Mouse (Mus musculus) lung, embryonic 15.5 days (tissue): Measurements from ENCODE around the gene Dennd1b. TPM values are rescaled to one million over a fixed set of nuclear protein-coding genes. Genes with fewer than 3 reads are reported as not detected.
A peak's percentile ranks its signal among the peaks of the same experiment; 100 is the strongest.

Experiments
- ATAC-seq: fragments of 200-750 bp; cut with Nextera tagmentation; 2 replicates; pipeline ENCODE4 v1.8.0; 2017; ENCODE audit warnings: moderate number of reproducible peaks, borderline replicate concordance; ENCODE audit not compliant: low FRiP score, low TSS enrichment; ENCODE audit errors: extremely low read depth
- H3K27ac ChIP-seq: fragments of 300-500 bp; sonication (generic); 2 replicates; pipeline ENCODE4 v1.5.1; 2015; ENCODE audit warnings: moderate library complexity, mild to moderate bottlenecking, inconsistent platforms
- H3K27me3 ChIP-seq: fragments of 300-500 bp; sonication (generic); 2 replicates; pipeline ENCODE4 v1.6.1; 2015; ENCODE audit warnings: inconsistent platforms
- H3K36me3 ChIP-seq: fragments of 300-500 bp; sonication (generic); 2 replicates; pipeline ENCODE4 v1.6.1; 2015; ENCODE audit warnings: inconsistent platforms
- H3K4me1 ChIP-seq: fragments of 300-500 bp; sonication (generic); 2 replicates; pipeline ENCODE4 v1.6.1; 2015; ENCODE audit warnings: inconsistent platforms
- H3K4me2 ChIP-seq: fragments of 300-500 bp; sonication (generic); 2 replicates; pipeline ENCODE4 v1.6.1; 2015; ENCODE audit warnings: inconsistent platforms, mild to moderate bottlenecking, moderate library complexity
- H3K4me3 ChIP-seq: fragments of 300-500 bp; sonication (generic); 2 replicates; pipeline ENCODE4 v1.5.1; 2015; ENCODE audit warnings: mild to moderate bottlenecking, inconsistent platforms
- H3K9ac ChIP-seq: fragments of 300-500 bp; sonication (generic); 2 replicates; pipeline ENCODE4 v1.6.1; 2015; ENCODE audit warnings: inconsistent platforms
- H3K9me3 ChIP-seq: fragments of 300-500 bp; sonication (generic); 2 replicates; pipeline ENCODE4 v1.6.1; 2016; ENCODE audit warnings: inconsistent platforms
- WGBS: fragments of 180-500 bp; shearing (Covaris S2); methylation state at CpG from one replicate; pipeline ENCODE4 v1.1.7; 2015; 5-methylcytosine and 5-hydroxymethylcytosine counted together
- polyA plus RNA-seq: library from polyadenylated mRNA; unstranded; fragments of >200 nt; fragmentation: Nextera tagmentation; extraction: Ambion mirVana; gene quantifications from 2 replicates; pipeline ENCODE4 v1.2.1, GENCODE M21; 2015

Dennd1b gene
- polyA plus RNA-seq, 1 experiment from 2014 or later: 12.3 TPM

DNA sequence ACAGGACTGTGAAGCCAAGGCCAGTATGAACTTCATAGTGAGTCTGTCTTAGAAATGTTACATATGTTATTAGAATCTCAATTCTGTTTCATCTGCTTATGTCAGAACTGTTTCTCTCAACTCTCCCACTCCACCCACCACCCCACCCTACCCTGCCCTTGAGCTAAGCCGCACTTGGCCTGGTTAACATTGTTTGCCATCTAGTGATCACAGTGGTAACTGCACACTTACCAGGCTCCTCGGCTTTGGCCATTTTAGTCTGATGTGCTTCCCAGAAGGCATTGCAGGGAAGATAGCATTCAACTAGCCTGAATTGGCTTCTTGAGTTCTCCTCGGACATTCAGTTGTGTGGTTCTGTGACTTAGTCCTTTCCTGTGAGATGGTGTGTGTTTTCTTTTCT is 198.4 kb downstream of the Dennd1b start:
- 49% methylated on average over 3 of the region's 3 CpGs for WGBS
- Histone ChIP-seq H3K9ac (no peak overlapping the region), H3K4me2 (no peak overlapping the region), H3K9me3 (no peaks in the 10 kb centered on the region), H3K36me3 (no peaks in the 10 kb centered on the region), H3K27me3 (no peaks in the 10 kb centered on the region), H3K4me3 (no peak overlapping the region), H3K4me1 (peaks cover 7% of the 10 kb centered on the region; the same call in 1 of the 2 replicates), H3K27ac (no peak overlapping the region)
- no peak for ATAC-seq

DNA sequence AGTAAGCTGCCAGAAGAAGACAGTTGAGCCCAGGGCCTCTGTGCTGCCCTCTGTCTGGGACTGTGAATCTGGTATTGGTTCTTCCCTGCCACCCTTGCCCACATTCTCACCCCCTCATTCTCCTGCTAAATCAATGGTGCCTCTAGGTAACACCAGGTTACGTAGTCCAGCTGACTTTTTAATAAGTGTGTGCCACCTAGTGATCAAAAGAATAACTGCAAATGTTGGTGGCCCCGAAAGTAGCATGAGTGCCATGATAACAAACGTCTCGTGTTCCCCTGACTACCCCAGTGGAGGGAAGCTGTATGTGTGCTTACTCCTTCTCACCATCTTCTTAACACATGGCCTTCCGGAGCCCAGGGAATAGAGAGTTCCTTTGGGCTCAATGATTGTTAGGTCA is 199.6 kb downstream of the Dennd1b start:
- no peak overlapping the region for H3K4me3 ChIP-seq
- 25% methylated on average over 5 of the region's 5 CpGs for whole genome bisulfite sequencing
- ATAC-seq: 0 out of 2 replicates have a peak, but pooled peaks have one; percentile 19

DNA sequence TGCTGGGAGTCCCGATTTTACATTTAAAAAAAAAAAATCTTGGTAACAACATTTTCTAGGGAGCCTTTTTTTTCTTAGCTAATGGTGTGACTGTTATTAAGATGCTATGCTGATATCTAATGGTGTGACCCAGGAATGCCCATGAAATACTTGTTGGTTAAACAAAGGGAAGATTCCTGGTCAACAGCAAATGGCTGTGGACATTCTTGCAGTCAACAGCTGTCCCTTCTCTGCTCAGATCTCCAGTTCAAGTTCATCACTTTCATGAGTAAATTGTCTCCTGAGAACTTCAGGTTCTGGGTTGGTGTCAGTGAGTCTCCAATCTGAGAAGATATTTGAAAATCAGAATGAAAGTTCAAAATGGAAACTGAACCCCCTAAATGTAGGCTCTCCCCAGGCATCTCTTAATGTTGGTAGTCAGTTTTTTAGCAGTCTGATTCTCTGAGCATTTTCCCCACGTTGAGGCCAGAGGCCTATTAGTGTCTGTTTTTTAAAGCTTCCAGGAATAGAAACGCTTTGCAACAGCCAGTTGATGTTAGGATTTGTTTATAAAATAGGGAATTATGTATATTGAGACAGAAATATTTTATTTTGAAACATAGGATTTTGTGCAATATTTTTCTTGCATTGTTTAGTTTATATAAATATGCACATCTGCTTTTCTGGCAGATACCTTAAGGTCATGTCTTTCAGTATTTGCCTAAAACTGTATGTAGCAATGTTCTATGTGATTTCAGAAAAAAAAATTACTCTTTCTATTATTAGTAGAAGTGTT is 211.0 kb downstream of the Dennd1b start:
- ATAC-seq: peak; percentile 73; the same call in 1 of the 2 replicates
- Histone ChIP-seq H3K4me1 (peaks cover 18% of the 10 kb centered on the region; the same call in 1 of the 2 replicates), H3K9ac (no peak overlapping the region), H3K27ac (peak overlapping the region; percentile 76), H3K9me3 (no peaks in the 10 kb centered on the region), H3K36me3 (no peaks in the 10 kb centered on the region), H3K4me3 (no peak overlapping the region), H3K27me3 (no peaks in the 10 kb centered on the region), H3K4me2 (no peak overlapping the region)
- 49% methylated on average over 3 of the region's 3 CpGs for WGBS

More for the DNA sequence above, 199.6 kb downstream of the Dennd1b start:
- Histone ChIP-seq H3K27me3 (no peaks in the 10 kb centered on the region), H3K9me3 (no peaks in the 10 kb centered on the region), H3K9ac (no peak overlapping the region), H3K4me1 (peaks cover 7% of the 10 kb centered on the region; the same call in 1 of the 2 replicates), H3K27ac (no peak overlapping the region), H3K36me3 (no peaks in the 10 kb centered on the region), H3K4me2 (no peak overlapping the region)

DNA sequence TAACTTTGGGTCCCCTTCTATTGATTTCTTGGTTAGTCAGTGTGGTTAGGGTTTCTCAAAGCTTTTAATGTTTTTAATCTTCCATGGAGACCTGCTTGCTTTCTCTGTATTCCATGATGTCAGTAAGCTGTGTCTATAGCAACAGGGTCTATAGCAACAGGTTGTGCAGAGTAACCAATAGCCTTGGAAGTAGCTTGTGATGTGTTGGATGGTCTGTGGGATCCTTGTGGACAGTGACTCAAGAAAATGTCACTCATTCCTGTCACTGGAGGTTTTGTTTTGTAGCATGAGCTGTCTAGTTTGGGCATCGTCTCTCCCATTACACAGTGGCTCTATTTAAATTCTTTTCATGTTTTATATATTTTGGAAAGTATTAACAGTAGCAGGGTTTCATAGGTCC is 216.5 kb downstream of the Dennd1b start:
- Histone ChIP-seq H3K27me3 (no peaks in the 10 kb centered on the region), H3K9ac (no peak overlapping the region), H3K9me3 (no peaks in the 10 kb centered on the region), H3K4me2 (no peak overlapping the region), H3K27ac (no peak overlapping the region), H3K4me3 (no peak overlapping the region), H3K36me3 (no peaks in the 10 kb centered on the region), H3K4me1 (0 out of 2 replicates have a peak, but pooled peaks cover 10% of the 10 kb centered on the region)
- no peak for ATAC-seq
- 75% methylated on average over 1 of the region's 1 CpGs for WGBS

DNA sequence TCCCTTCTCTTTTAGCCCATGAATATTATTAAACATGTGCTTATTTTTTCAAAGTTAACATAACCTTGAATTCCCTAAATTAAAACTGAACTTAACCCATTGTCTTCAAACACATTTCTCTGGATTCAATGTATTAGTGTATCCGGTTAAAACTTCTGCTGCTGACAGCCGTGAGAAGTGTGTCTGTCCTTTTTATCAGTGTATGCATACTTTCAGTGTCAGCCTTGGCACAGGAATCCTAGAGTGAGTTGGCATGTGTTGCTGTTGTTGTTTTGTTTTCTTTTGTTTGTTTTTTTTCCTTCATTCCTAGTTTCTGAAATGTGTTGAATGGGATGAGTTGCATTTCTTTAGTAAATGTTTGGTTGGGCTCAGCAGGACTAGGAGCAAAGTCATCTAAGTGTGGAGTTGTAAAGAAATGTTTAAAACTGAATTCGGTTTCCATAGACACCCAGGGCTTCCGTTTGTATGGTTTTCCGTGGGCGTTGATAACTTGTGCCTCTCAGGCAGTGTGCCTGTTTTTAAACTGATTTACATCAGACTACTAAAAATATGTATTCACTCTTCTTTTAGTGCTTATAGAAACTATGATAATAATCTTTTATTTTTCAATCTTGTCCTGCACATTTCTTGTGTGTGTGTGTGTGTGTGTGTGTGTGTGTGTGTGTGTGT is 217.4 kb downstream of the Dennd1b start:
- no peaks in the 10 kb centered on the region for H3K9me3 ChIP-seq
- H3K4me1 ChIP-seq: 0 out of 2 replicates have a peak, but pooled peaks cover 10% of the 10 kb centered on the region
- H3K4me2 ChIP-seq: no peak overlapping the region
- no peak overlapping the region for H3K27ac ChIP-seq
- WGBS: 33% methylated on average over 6 of the region's 6 CpGs
- no peaks in the 10 kb centered on the region for H3K27me3 ChIP-seq
- ATAC-seq: no peak
- no peak overlapping the region for H3K4me3 ChIP-seq
- H3K36me3 ChIP-seq: no peaks in the 10 kb centered on the region
- H3K9ac ChIP-seq: no peak overlapping the region

DNA sequence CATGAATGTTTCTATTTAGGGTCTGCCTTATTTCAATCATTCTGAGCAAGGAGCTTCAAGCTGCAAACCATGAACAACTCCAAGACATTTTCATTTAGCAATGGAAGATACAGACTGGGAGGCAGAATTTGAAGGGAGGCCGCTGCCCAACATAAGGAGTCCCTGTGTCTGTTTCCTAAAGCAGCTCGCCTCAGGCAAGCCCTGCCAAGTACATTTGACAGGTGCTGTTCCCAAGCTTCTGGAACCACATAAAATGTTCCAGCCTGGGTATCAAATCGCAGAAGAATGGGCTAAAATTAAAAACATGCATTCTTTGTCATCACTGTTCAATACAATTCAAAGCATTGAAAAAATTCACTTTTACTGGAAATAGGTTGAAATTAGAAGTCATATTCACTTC is 229.4 kb downstream of the Dennd1b start:
- no peak overlapping the region for H3K4me3 ChIP-seq
- 76% methylated on average over 3 of the region's 3 CpGs for WGBS
- no peaks in the 10 kb centered on the region for H3K9me3 ChIP-seq
- ATAC-seq: no peak
- H3K9ac ChIP-seq: no peak overlapping the region
- no peaks in the 10 kb centered on the region for H3K36me3 ChIP-seq
- H3K27ac ChIP-seq: no peak overlapping the region
- no peaks in the 10 kb centered on the region for H3K27me3 ChIP-seq
- peaks cover 10% of the 10 kb centered on the region; the same call in 1 of the 2 replicates for H3K4me1 ChIP-seq
- no peak overlapping the region for H3K4me2 ChIP-seq

DNA sequence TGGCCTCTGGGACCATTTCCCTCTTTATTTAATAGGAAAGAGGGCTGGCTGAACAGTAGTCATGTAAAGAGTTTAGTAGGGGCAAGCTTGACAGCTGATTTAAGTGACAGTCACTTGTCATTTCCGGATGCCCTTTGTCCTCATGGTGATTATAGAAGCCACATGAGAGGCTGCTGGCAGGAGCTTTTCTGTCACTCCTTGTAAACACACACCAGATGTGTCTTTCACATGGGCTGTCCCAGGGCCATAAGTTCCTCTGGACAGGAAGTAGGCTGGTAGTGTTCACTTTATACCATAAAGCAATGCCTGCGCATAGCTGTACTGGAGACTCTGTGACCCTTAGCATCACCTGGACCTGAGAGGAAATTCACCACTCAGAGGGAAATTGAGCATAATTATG is 230.8 kb downstream of the Dennd1b start:
- Histone ChIP-seq H3K9me3 (no peaks in the 10 kb centered on the region), H3K9ac (no peak overlapping the region), H3K4me3 (no peak overlapping the region), H3K4me2 (no peak overlapping the region), H3K27ac (no peak overlapping the region), H3K4me1 (peaks cover 10% of the 10 kb centered on the region; the same call in 1 of the 2 replicates), H3K36me3 (no peaks in the 10 kb centered on the region), H3K27me3 (no peaks in the 10 kb centered on the region)
- 32% methylated on average over 2 of the region's 2 CpGs for WGBS
- ATAC-seq: peak; percentile 88; the same call in 1 of the 2 replicates

DNA sequence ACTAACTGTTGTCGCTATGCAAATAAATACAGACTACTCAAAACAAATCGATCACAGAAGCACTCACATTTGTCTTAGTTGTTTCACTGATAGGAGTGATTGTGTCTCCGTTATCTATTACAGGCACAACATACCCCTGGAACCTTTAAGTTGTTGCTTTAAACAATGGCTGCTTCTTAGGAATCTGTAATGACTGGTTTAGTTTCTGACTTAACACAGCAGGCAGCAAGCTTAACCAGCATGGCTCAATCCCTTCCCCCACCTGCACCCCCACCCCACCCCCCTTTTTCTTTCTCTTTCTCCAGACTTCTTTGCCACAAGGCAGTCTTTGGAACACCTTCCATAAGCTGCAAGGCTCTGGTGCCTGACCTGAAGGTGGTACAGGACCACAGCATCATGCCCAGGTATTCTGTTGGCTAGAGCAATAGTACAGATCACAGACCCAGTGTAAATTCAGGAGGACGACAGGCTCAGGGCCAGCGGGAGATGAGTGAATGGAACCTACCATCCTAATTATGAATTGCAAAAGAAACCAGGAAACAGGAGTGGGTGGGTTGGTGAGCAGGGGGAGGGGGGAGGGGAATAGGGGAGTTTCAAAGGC is 231.3 kb downstream of the Dennd1b start:
- ATAC-seq: no peak
- no peak overlapping the region for H3K9ac ChIP-seq
- H3K4me3 ChIP-seq: no peak overlapping the region
- no peaks in the 10 kb centered on the region for H3K9me3 ChIP-seq
- no peaks in the 10 kb centered on the region for H3K36me3 ChIP-seq
- WGBS: 21% methylated on average over 5 of the region's 5 CpGs
- no peak overlapping the region for H3K27ac ChIP-seq
- peaks cover 10% of the 10 kb centered on the region; the same call in 1 of the 2 replicates for H3K4me1 ChIP-seq
- no peaks in the 10 kb centered on the region for H3K27me3 ChIP-seq
- H3K4me2 ChIP-seq: no peak overlapping the region

DNA sequence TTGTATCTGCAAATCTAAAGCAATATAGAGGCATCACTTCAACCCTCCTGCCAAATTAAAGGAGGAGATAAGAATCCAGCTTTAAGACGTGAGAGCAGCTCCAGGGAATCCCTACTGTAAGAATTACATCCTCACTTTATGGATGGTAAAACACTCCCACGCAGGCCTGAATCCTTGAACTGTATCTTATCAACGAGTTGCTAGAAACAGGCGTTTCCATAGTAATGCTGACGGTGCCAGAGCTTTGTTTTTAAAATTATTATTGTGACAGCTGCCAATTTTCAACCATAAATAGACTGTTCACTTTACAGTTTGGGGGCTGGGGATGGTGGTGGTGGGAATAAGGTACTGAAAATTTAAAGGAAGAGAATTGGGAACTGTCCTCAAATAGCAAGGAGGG is 239.8 kb downstream of the Dennd1b start:
- Histone ChIP-seq H3K4me3 (no peak overlapping the region), H3K9me3 (no peaks in the 10 kb centered on the region), H3K36me3 (no peaks in the 10 kb centered on the region), H3K9ac (no peak overlapping the region), H3K4me1 (no peaks in the 10 kb centered on the region), H3K4me2 (no peak overlapping the region), H3K27me3 (no peaks in the 10 kb centered on the region), H3K27ac (no peak overlapping the region)
- ATAC-seq: no peak
- WGBS: 44% methylated on average over 5 of the region's 5 CpGs

DNA sequence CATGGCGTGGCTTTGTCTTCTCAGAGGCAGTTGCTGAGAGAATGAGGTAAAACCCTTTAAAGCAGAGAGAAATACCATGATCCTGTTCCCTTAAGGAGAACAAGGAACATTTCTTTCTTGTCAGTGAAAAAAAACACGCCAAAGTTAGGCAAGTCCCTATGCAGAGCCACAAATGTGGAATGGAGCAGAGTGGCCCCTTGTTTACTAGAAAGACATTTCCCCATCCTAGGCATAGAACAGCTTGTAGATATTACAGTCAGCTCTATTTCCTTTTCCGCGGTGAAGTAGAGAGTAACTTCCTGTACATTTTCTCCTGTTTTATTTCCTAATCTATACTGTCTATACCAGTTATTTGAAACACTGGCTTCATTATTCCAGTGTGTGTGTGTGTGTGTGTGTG is 243.0 kb downstream of the Dennd1b start:
- H3K27me3 ChIP-seq: no peaks in the 10 kb centered on the region
- no peaks in the 10 kb centered on the region for H3K9me3 ChIP-seq
- no peak for ATAC-seq
- H3K9ac ChIP-seq: no peak overlapping the region
- no peaks in the 10 kb centered on the region for H3K36me3 ChIP-seq
- no peak overlapping the region for H3K4me2 ChIP-seq
- no peak overlapping the region for H3K4me3 ChIP-seq
- 46% methylated on average over 4 of the region's 4 CpGs for WGBS
- no peak overlapping the region for H3K27ac ChIP-seq
- peaks cover 13% of the 10 kb centered on the region for H3K4me1 ChIP-seq

DNA sequence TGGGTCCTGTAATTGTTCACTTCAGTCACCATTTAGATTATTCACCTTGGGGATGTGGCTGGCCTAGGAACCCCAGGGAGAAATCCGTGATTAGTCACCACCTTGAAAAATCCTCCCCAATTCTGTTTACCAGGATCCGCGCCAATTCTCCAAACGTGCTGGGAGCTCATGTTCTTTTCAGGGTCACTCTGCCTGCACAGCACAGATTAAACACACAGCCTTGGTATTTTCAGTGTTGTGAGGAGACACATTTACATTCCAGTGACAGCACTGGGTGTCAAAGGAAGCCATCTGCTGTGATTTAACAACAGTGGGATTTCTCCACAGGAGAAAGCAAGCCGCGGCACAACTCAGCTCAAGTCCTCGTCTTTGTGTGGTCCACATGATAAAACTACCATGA is 246.6 kb downstream of the Dennd1b start:
- Histone ChIP-seq H3K27ac (0 out of 2 replicates have a peak overlapping the region, but pooled peaks have one; percentile 18), H3K4me2 (no peak overlapping the region), H3K9ac (no peak overlapping the region), H3K4me1 (peaks cover 13% of the 10 kb centered on the region), H3K36me3 (no peaks in the 10 kb centered on the region), H3K27me3 (no peaks in the 10 kb centered on the region), H3K9me3 (no peaks in the 10 kb centered on the region), H3K4me3 (no peak overlapping the region)
- WGBS: 15% methylated on average over 7 of the region's 7 CpGs
- peak; percentile 87 for ATAC-seq

DNA sequence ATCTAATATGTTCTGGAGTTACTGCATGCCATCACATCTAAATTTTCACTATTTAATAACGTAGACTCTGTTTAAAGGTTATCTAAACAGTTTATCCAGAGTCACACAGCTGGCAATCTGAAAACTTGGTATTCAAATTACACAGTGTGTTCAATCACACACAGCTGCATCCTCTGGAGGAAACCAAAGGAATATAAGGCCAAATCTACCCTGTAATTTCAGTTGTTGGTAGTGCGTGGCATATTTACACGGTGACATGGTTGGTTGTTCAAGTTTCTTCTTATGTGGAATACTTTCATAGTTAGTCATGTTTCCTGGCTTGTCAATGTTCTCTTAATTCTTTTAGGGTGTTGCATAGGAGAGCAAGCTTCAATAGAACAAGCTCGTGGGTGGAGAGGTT is 247.3 kb downstream of the Dennd1b start:
- Histone ChIP-seq H3K4me2 (no peak overlapping the region), H3K9ac (no peak overlapping the region), H3K9me3 (no peaks in the 10 kb centered on the region), H3K4me1 (peaks cover 13% of the 10 kb centered on the region), H3K27ac (no peak overlapping the region), H3K36me3 (no peaks in the 10 kb centered on the region), H3K27me3 (no peaks in the 10 kb centered on the region), H3K4me3 (no peak overlapping the region)
- 49% methylated on average over 4 of the region's 4 CpGs for WGBS
- no peak for ATAC-seq
